Mouse (Mus musculus) CH12.LX (cell line): ENCODE results near the gene U2af2. TPM values are rescaled to one million over a fixed set of nuclear protein-coding genes. Genes with fewer than 3 reads are reported as not detected.

Experiments used
- DNase-seq: peaks from one replicate; pipeline ENCODE4 v3.0.0-alpha.2; 2013; ENCODE audit errors: extremely low read depth
- H3K27ac ChIP-seq: 2 replicates; pipeline ENCODE4 v1.5.1; 2012; ENCODE audit warnings: low read depth, mild to moderate bottlenecking, control low read depth, moderate library complexity; ENCODE audit not compliant: insufficient read depth
- H3K27me3 ChIP-seq: replicated peaks from 2 replicates; pipeline ENCODE3; 2012; ENCODE audit warnings: inconsistent platforms
- H3K36me3 ChIP-seq, 2 experiments: replicated peaks in 1 of 2; 2 replicates each; pipeline versions ENCODE3 to v1.6.1; 2012; ENCODE audit warnings: inconsistent platforms in 1 of 2, low read length in 1 of 2, mild to moderate bottlenecking in 1 of 2, mixed read lengths in 1 of 2, moderate library complexity in 1 of 2; ENCODE audit not compliant: control insufficient read depth in 1 of 2, insufficient read depth in 1 of 2
- H3K4me1 ChIP-seq, 2 experiments: 2 replicates each; pipeline ENCODE4 v1.6.1; 2012; ENCODE audit warnings: inconsistent platforms in 1 of 2, moderate library complexity in 1 of 2; ENCODE audit not compliant: insufficient read depth in 2 of 2, control insufficient read depth in 1 of 2
- H3K4me2 ChIP-seq: 2 replicates; pipeline ENCODE4 v1.6.1; 2012; ENCODE audit warnings: low read depth, mild to moderate bottlenecking, control low read depth; ENCODE audit not compliant: poor library complexity, insufficient read depth, severe bottlenecking
- H3K4me3 ChIP-seq, 3 experiments: fragments of 150-350 bp in 1 of 3; sonication (generic) in 1 of 3; replicated peaks in 1 of 3; 2 replicates each; pipeline versions ENCODE3 to v1.5.1; 2011 to 2012; ENCODE audit warnings: low read depth in 2 of 3, low read length in 2 of 3, mild to moderate bottlenecking in 2 of 3, moderate library complexity in 2 of 3, control low read depth in 1 of 3, improper control_type of control experiment in 1 of 3, inconsistent platforms in 1 of 3, mixed read lengths in 1 of 3; ENCODE audit not compliant: poor library complexity in 1 of 3
- H3K79me2 ChIP-seq: replicated peaks from 2 replicates; pipeline ENCODE4 v1.6.1; 2012; ENCODE audit warnings: mild to moderate bottlenecking, moderate library complexity; ENCODE audit not compliant: control insufficient read depth, poor library complexity, insufficient read depth, severe bottlenecking; ENCODE audit errors: extremely low read depth
- H3K9ac ChIP-seq: 2 replicates; pipeline ENCODE4 v1.6.1; 2012; ENCODE audit warnings: low read depth, mild to moderate bottlenecking, control low read depth, moderate library complexity; ENCODE audit not compliant: insufficient read depth
- H3K9me3 ChIP-seq: replicated peaks from 2 replicates; pipeline ENCODE3; 2012; ENCODE audit warnings: low read length, inconsistent platforms, mixed read lengths
- BHLHE40 ChIP-seq: IDR thresholded peaks from 2 replicates; pipeline ENCODE4 v1.6.1; 2011; ENCODE audit warnings: mild to moderate bottlenecking, low read depth, low read length, improper control_type of control experiment
- CHD1 ChIP-seq: IDR thresholded peaks from 2 replicates; pipeline ENCODE4 v1.6.1; 2012; ENCODE audit warnings: low read depth, low read length, improper control_type of control experiment, inconsistent platforms
- CHD2 ChIP-seq: IDR thresholded peaks from 2 replicates; pipeline ENCODE4 v1.6.1; 2011; ENCODE audit warnings: low read length, improper control_type of control experiment
- CTCF ChIP-seq, 2 experiments: IDR thresholded peaks in 1 of 2; conservative IDR thresholded peaks in 1 of 2; 2 replicates each; pipeline ENCODE4 v1.5.1; 2011 to 2012; ENCODE audit warnings: low read depth in 2 of 2, low read length in 2 of 2, improper control_type of control experiment in 1 of 2, inconsistent platforms in 1 of 2, mild to moderate bottlenecking in 1 of 2, moderate library complexity in 1 of 2
- E2F4 ChIP-seq: IDR thresholded peaks from 2 replicates; pipeline ENCODE4 v1.6.1; 2011; ENCODE audit warnings: low read depth, low read length, improper control_type of control experiment; ENCODE audit not compliant: insufficient replicate concordance
- ELF1 ChIP-seq: IDR thresholded peaks from 2 replicates; pipeline ENCODE4 v1.6.1; 2014; ENCODE audit warnings: low read depth, mild to moderate bottlenecking, inconsistent platforms, low read length, improper control_type of control experiment
- EP300 ChIP-seq: IDR thresholded peaks from 2 replicates; pipeline ENCODE4 v1.6.1; 2011; ENCODE audit warnings: low read length, improper control_type of control experiment
- ETS1 ChIP-seq: conservative IDR thresholded peaks from 2 replicates; pipeline ENCODE4 v1.6.1; 2012; ENCODE audit warnings: low read depth, mild to moderate bottlenecking, inconsistent platforms, low read length, improper control_type of control experiment, moderate library complexity
- GABPA ChIP-seq: IDR thresholded peaks from 2 replicates; pipeline ENCODE4 v1.6.1; 2012; ENCODE audit warnings: low read depth, low read length, improper control_type of control experiment, inconsistent platforms; ENCODE audit not compliant: insufficient replicate concordance
- HCFC1 ChIP-seq: IDR thresholded peaks from 2 replicates; pipeline ENCODE4 v1.6.1; 2012; ENCODE audit warnings: low read depth, mild to moderate bottlenecking, inconsistent platforms, low read length, improper control_type of control experiment
- IRF4 ChIP-seq: IDR thresholded peaks from 2 replicates; pipeline ENCODE4 v1.6.1; 2014; ENCODE audit warnings: low read depth, mild to moderate bottlenecking, inconsistent platforms, low read length, improper control_type of control experiment
- JUN ChIP-seq: IDR thresholded peaks from 2 replicates; pipeline ENCODE4 v1.6.1; 2011; ENCODE audit warnings: low read depth, mild to moderate bottlenecking, low read length, improper control_type of control experiment, moderate library complexity; ENCODE audit not compliant: insufficient read depth
- JUND ChIP-seq: conservative IDR thresholded peaks from 2 replicates; pipeline ENCODE4 v1.6.1; 2011; ENCODE audit warnings: low read depth, low read length, improper control_type of control experiment
- KAT2A ChIP-seq: IDR thresholded peaks from 2 replicates; pipeline ENCODE4 v1.6.1; 2012; ENCODE audit warnings: low read length, improper control_type of control experiment, inconsistent platforms; ENCODE audit not compliant: insufficient replicate concordance
- MAFK ChIP-seq: IDR thresholded peaks from 2 replicates; pipeline ENCODE4 v1.6.1; 2011; ENCODE audit warnings: low read length, improper control_type of control experiment; ENCODE audit not compliant: insufficient replicate concordance
- MAX ChIP-seq: IDR thresholded peaks from 2 replicates; pipeline ENCODE4 v1.6.1; 2011; ENCODE audit warnings: low read length, improper control_type of control experiment
- MAZ ChIP-seq: IDR thresholded peaks from 2 replicates; pipeline ENCODE4 v1.6.1; 2012; ENCODE audit warnings: low read depth, mild to moderate bottlenecking, inconsistent platforms, low read length, improper control_type of control experiment, moderate library complexity
- MEF2A ChIP-seq: IDR thresholded peaks from 2 replicates; pipeline ENCODE4 v1.6.1; 2014; ENCODE audit warnings: low read depth, mild to moderate bottlenecking, inconsistent platforms, low read length, improper control_type of control experiment, borderline replicate concordance
- MXI1 ChIP-seq: IDR thresholded peaks from 2 replicates; pipeline ENCODE4 v1.6.1; 2011; ENCODE audit warnings: mild to moderate bottlenecking, low read depth, low read length, improper control_type of control experiment
- MYC ChIP-seq: IDR thresholded peaks from 2 replicates; pipeline ENCODE4 v1.6.1; 2011; ENCODE audit warnings: low read depth, mild to moderate bottlenecking, improper control_type of control experiment, low read length
- NELFE ChIP-seq: IDR thresholded peaks from 2 replicates; pipeline ENCODE4 v1.6.1; 2011; ENCODE audit warnings: low read depth, low read length, improper control_type of control experiment
- NRF1 ChIP-seq: IDR thresholded peaks from 2 replicates; pipeline ENCODE4 v1.6.1; 2014; ENCODE audit warnings: low read depth, mild to moderate bottlenecking, inconsistent platforms, low read length, improper control_type of control experiment, moderate library complexity
- PAX5 ChIP-seq: IDR thresholded peaks from 2 replicates; pipeline ENCODE4 v1.6.1; 2012; ENCODE audit warnings: low read length, inconsistent platforms, mixed read lengths
- POLR2A ChIP-seq: IDR thresholded peaks from 2 replicates; pipeline ENCODE4 v1.6.1; 2011; ENCODE audit warnings: low read depth, mild to moderate bottlenecking, improper control_type of control experiment, low read length
- POLR2AphosphoS2 ChIP-seq: IDR thresholded peaks from 2 replicates; pipeline ENCODE4 v1.6.1; 2011; ENCODE audit warnings: low read depth, low read length, improper control_type of control experiment
- RAD21 ChIP-seq: IDR thresholded peaks from 2 replicates; pipeline ENCODE4 v1.6.1; 2011; ENCODE audit warnings: low read depth, mild to moderate bottlenecking, low read length, improper control_type of control experiment, moderate library complexity
- RCOR1 ChIP-seq: conservative IDR thresholded peaks from 2 replicates; pipeline ENCODE4 v1.6.1; 2012; ENCODE audit warnings: low read depth, mild to moderate bottlenecking, inconsistent platforms, low read length, improper control_type of control experiment
- SIN3A ChIP-seq: IDR thresholded peaks from 2 replicates; pipeline ENCODE4 v1.6.1; 2012; ENCODE audit warnings: low read length, improper control_type of control experiment, inconsistent platforms
- SMC3 ChIP-seq: IDR thresholded peaks from 2 replicates; pipeline ENCODE4 v1.6.1; 2011; ENCODE audit warnings: low read depth, low read length, improper control_type of control experiment
- TBP ChIP-seq: conservative IDR thresholded peaks from 2 replicates; pipeline ENCODE4 v1.6.1; 2011; ENCODE audit warnings: low read depth, low read length, improper control_type of control experiment
- TCF12 ChIP-seq: IDR thresholded peaks from 2 replicates; pipeline ENCODE4 v1.6.1; 2014; ENCODE audit warnings: low read depth, mild to moderate bottlenecking, inconsistent platforms, low read length, improper control_type of control experiment
- UBTF ChIP-seq: IDR thresholded peaks from 2 replicates; pipeline ENCODE4 v1.6.1; 2012; ENCODE audit warnings: low read depth, mild to moderate bottlenecking, inconsistent platforms, low read length, improper control_type of control experiment, moderate library complexity
- USF1 ChIP-seq: IDR thresholded peaks from 2 replicates; pipeline ENCODE4 v1.6.1; 2014; ENCODE audit warnings: low read depth, mild to moderate bottlenecking, inconsistent platforms, low read length, improper control_type of control experiment
- USF2 ChIP-seq: conservative IDR thresholded peaks from 2 replicates; pipeline ENCODE4 v1.6.1; 2011; ENCODE audit warnings: low read depth, low read length, improper control_type of control experiment
- ZC3H11A ChIP-seq: IDR thresholded peaks from 2 replicates; pipeline ENCODE4 v1.6.1; 2012; ENCODE audit warnings: low read depth, mild to moderate bottlenecking, inconsistent platforms, low read length, improper control_type of control experiment
- ZKSCAN1 ChIP-seq: IDR thresholded peaks from 2 replicates; pipeline ENCODE4 v1.6.1; 2012; ENCODE audit warnings: low read depth, inconsistent platforms, low read length, improper control_type of control experiment, borderline replicate concordance
- ZMIZ1 ChIP-seq: IDR thresholded peaks from 2 replicates; pipeline ENCODE4 v1.6.1; 2012; ENCODE audit warnings: low read depth, mild to moderate bottlenecking, inconsistent platforms, low read length, improper control_type of control experiment
- ZNF384 ChIP-seq: IDR thresholded peaks from 2 replicates; pipeline ENCODE4 v1.6.1; 2012; ENCODE audit warnings: low read depth, low read length, improper control_type of control experiment, inconsistent platforms
- dilution Hi-C: fragments of 300-500 bp; cut with MboI; formaldehyde crosslinking; loops from 2 replicates; pipeline ENCODE4 v1.14.3; 2020; ENCODE audit warnings: low sequenced_read_pairs; ENCODE audit not compliant: extremely low pct_unique_long_range_greater_than_20kb, extremely low pct_ligation_motif_present
- in situ Hi-C: fragments of 300-500 bp; cut with MboI; formaldehyde crosslinking; loops from 3 replicates; pipeline ENCODE4 v1.14.3; 2019; ENCODE audit warnings: low sequenced_read_pairs, low pct_ligation_motif_present, low pct_unique_long_range_greater_than_20kb, mixed read lengths
- polyA plus RNA-seq: library from polyadenylated mRNA; unstranded; fragments of >175 nt; gene quantifications from 2 replicates; pipeline ENCODE4 v1.2.1, GENCODE M21; 2012; ENCODE audit warnings: low read depth; ENCODE audit not compliant: insufficient read length
- total RNA-seq, 2 experiments: library from RNA; depleted of rRNA; stranded (reverse); fragments of 300-350 nt in 1 of 2; fragments of >200 nt in 1 of 2; gene quantifications; 2 replicates each; pipeline ENCODE4 v1.2.3; 2012 to 2014

U2af2 gene
- total and polyA plus RNA-seq, 3 experiments, result 293 to 449 (median 295) TPM

- peaks cover 70% of the 10 kb centered on the region for H3K79me2 ChIP-seq
- peak overlapping the region; percentile 95 for H3K4me2 ChIP-seq
- no peaks in the 10 kb centered on the region for H3K9me3 ChIP-seq
- peaks cover 12 to 55% of the 10 kb centered on the region in 2 experiments for H3K4me1 ChIP-seq
- H3K4me3 ChIP-seq, result peak overlapping the region; percentile 54 to 68 (median 64)
- dilution Hi-C loops (no loop called here), in situ Hi-C loops (no loop called here)
- H3K36me3 ChIP-seq, result peaks cover 32 to 53% of the 10 kb centered on the region in 2 experiments
- TF ChIP-seq POLR2A (peak; percentile 71), RAD21 (no peak), CHD2 (peak; percentile 68), UBTF (peak; percentile 16; the same call in 1 of the 2 replicates), MAX (no peak; the same call in 1 of the 2 replicates), BHLHE40 (peak; percentile 62), CHD1 (no peak), HCFC1 (peak; percentile 52), TBP (peak; percentile 72), JUN (peak; percentile 69), RCOR1 (peak; percentile 62; the same call in 1 of the 2 replicates), MAZ (0 out of 2 replicates have a peak, but pooled peaks have one; percentile 59), ZNF384 (no peak), POLR2AphosphoS2 (peak; percentile 78; the same call in 1 of the 2 replicates), EP300 (peak; percentile 96), ELF1 (peak; percentile 69), NRF1 (no peak), PAX5 (no peak), SMC3 (no peak), MYC (peak; percentile 73; the same call in 1 of the 2 replicates), ETS1 (peak; percentile 47; the same call in 1 of the 2 replicates), USF2 (no peak), JUND (peak; percentile 36; the same call in 1 of the 2 replicates), SIN3A (peak; percentile 36; the same call in 1 of the 2 replicates), ZC3H11A (no peak), MEF2A (0 out of 2 replicates have a peak, but pooled peaks have one; percentile 38), E2F4 (peak; percentile 81; the same call in 1 of the 2 replicates), MXI1 (no peak), ZMIZ1 (peak; percentile 24), KAT2A (0 out of 2 replicates have a peak, but pooled peaks have one; percentile 28), MAFK (peak; percentile 53; the same call in 1 of the 2 replicates), IRF4 (peak; percentile 99), ZKSCAN1 (no peak), CTCF (conservative IDR thresholded peaks at IDR 0.05 in 1 of 2, IDR thresholded peaks at IDR 0.05 in 1 of 2; ENCODE audit: low read depth in 2 of 2, low read length in 2 of 2) (no peak), GABPA (no peak), TCF12 (peak; percentile 76), USF1 (no peak), NELFE (peak; percentile 70)
- peak overlapping the region; percentile 61 for H3K9ac ChIP-seq
- peak overlapping the region; percentile 99 for H3K27ac ChIP-seq
- no peaks in the 10 kb centered on the region for H3K27me3 ChIP-seq
- peak; percentile 95 for DNase-seq
Measured at GRCm38 (mm10) chr7:5083325-5084105, 21.6 kb downstream of the U2af2 start.
